Mouse (Mus musculus): Measurements from ENCODE around the gene Galnt12. TPM values are rescaled to one million over a fixed set of nuclear protein-coding genes. Genes with fewer than 3 reads are reported as not detected.

Galnt12 gene
- not detected in 2 replicates for polyA plus RNA-seq (2012)

DNA sequence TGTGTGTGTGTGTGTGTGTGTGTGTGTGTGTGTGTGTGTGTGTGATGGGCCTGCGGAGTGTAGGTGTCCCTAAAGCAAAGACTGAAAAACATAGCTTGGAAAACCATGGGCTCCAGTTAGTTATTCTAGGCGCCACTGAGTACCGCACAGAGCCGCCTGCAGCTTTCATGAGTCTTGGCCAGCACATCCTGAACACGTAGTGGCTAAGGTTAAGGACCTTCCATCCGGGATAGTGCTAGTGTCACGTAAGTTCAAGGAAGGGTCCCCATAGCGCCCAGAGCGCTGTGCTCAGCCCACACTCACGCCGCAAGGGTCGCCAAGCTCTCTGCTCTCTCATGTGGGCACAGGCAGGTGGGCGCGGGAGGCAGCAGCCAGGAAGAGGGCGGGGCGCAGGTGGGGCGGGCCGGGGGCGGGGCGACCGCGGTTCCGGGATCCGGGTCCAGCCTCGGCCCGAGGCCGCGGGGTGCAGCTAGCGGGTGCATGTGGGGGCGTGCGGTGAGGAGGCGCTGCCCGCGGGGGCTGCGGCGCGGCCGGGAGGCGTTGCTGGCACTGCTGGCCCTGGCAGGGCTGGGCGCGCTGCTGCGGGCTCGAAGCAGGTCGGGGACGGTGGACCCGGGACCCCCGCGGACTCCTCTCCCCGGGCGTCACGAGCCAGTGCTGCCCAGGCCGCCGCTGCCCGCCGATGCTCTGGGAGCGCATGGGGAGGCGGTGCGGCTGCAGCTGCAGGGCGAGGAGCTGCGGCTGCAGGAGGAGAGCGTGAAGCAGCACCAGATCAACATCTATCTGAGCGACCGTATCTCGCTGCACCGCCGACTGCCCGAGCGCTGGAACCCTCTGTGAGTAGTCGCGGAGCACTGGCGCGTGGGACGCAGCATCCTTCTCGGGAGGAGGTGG, at the start of gene Galnt12:
TSS of gene Galnt12 (plus strand) at position 417 of the 894 bp plus-strand sequence.
- TF ChIP-seq GATA1 (IDR thresholded peaks at IDR 0.05; ENCODE audit: low read length) = no peak

DNA sequence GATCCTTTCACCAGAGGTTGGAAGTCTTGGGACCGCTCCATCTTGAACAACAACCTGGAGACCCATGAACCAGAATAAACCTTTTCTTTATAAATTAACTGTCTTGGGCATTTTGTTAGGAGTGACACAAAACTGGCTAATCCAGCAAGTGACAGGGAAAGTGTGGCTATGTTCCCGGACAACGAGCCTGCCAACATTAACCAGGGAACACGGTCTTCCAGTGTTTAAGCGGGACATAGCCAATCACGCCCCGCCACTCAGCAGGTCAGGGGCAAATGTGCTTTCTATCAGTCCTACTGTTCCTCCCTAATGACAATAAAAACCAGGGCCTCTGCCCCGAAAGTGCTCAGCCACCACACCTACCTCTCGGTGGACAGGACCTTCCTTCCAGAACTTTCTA, 47.8 kb upstream of the Galnt12 start:
- TF ChIP-seq GATA1 (IDR thresholded peaks at IDR 0.05; ENCODE audit: low read length) = no peak

GRCm38 (mm10) chr4:47046974-47047373, 44.7 kb upstream of the Galnt12 start:
- TF ChIP-seq GATA1 (IDR thresholded peaks at IDR 0.05; ENCODE audit: low read length) = no peak

GRCm38 (mm10) chr4:47047765-47048164, 43.9 kb upstream of the Galnt12 start:
- TF ChIP-seq GATA1 (IDR thresholded peaks at IDR 0.05; ENCODE audit: low read length) = no peak

- TF ChIP-seq GATA1 (IDR thresholded peaks at IDR 0.05; ENCODE audit: low read length) = no peak
These were observed 42.5 kb upstream of the Galnt12 start for GRCm38 (mm10) chr4:47049216-47049615.

GRCm38 (mm10) chr4:47050167-47050566, 41.5 kb upstream of the Galnt12 start:
- no peak for TF ChIP-seq GATA1 (IDR thresholded peaks at IDR 0.05; ENCODE audit: low read length)

- TF ChIP-seq GATA1 (IDR thresholded peaks at IDR 0.05; ENCODE audit: low read length) = no peak
These were observed 40.9 kb upstream of the Galnt12 start for GRCm38 (mm10) chr4:47050642-47051381.

GRCm38 (mm10) chr4:47051905-47052304, 39.8 kb upstream of the Galnt12 start:
- no peak for TF ChIP-seq GATA1 (IDR thresholded peaks at IDR 0.05; ENCODE audit: low read length)

GRCm38 (mm10) chr4:47055570-47056080, 36.1 kb upstream of the Galnt12 start:
- TF ChIP-seq GATA1 (IDR thresholded peaks at IDR 0.05; ENCODE audit: low read length) = no peak

DNA sequence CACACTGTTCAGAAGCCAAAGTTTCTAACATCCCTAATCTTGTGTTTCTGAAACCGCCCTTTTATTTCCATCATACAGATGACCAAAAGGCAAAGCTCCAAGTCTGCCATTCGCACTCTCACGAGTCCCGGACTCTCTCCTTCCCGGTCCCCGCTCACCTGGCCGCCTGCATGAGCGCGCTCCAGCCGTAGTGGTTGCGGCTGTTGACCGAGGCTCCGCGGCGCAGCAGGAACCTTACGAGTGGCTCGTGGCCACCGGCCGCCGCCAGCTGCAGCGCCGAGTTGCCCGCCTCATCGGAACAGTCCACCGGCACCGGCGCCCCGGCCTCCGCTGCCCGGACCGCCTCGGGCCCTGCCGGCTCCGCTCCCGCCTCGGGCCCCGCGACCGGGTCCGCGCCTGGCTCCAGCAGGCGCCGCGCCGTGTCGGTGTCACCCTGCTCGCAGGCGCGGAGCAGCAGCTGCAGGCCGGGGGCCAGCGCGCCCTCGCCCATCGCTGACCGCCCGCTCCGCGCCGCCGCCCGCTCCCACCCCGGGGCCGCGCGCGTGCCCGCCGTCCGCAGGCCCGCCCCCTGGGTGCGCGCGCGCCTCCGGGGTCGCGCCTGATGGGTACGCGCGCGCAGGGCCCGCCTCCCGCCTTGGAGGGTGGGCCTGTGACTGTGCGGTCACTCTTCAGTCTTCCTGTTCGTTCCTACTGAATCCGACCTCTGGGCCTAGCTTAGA, 34.8 kb upstream of the Galnt12 start, which contains the start of gene Anks6:
TSS of gene Anks6 (minus strand) at position 637 of the 719 bp plus-strand sequence.
- no peak for TF ChIP-seq GATA1 (IDR thresholded peaks at IDR 0.05; ENCODE audit: low read length)

DNA sequence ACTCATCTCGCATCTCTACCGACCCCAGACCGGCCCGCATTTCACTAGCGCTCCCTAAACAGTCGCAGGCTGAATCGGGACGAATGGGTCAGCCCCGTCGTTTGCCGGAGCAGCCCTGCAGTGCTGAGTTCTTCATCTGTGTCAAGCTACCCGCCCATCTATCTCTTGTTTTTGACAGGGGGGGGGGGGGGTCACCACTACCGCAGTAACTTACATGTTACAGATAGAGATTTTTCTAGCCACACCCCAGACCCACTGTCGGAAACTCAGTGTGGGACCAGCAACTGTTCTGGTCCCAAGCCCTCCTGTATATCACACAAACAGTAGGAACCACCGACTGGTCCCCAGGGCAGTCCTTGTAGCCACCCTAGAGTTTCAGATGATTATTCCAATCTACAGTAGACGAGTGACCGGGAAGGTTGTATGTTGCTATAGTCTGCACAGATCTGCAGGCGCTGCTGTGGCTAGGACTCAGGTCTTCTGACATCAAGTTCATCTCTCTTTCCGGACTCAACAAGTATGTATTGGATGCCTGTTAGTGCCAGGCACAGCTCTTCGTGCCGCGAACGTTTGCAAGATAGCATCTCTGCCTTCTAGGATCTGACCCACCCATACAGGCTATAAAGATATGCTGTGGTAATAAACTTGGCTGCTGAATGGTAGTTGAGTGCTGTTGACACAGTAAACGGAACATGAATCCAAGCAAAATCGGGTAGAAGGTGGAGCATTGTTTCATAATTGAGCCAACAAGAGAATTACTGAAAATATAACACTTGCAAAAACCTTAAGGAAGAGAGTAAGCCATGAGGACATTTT, 34.0 kb upstream of the Galnt12 start:
- no peak for TF ChIP-seq GATA1 (IDR thresholded peaks at IDR 0.05; ENCODE audit: low read length)

DNA sequence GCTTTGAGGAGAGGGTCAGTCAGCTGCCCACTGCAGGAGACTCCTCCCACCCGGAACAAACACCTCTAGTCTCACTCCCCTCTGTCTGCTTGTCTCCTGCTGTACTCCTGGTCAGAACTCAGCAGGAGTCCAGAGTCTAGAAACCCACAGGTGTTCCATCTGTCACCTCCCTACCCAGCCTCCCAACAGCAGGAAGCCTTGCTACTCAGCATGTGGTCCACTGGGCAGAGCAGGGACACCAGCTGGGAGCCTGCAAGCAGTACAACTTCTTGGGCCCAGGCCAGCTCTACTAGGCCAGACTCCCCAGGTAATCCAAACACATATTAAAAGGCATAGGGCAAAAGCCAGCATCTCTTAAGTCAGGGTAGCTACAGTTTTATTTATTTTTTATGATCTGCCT, 30.8 kb upstream of the Galnt12 start:
- TF ChIP-seq GATA1 (IDR thresholded peaks at IDR 0.05; ENCODE audit: low read length) = no peak

- no peak for TF ChIP-seq GATA1 (IDR thresholded peaks at IDR 0.05; ENCODE audit: low read length)
These were observed 16.7 kb upstream of the Galnt12 start for GRCm38 (mm10) chr4:47075054-47075453.

DNA sequence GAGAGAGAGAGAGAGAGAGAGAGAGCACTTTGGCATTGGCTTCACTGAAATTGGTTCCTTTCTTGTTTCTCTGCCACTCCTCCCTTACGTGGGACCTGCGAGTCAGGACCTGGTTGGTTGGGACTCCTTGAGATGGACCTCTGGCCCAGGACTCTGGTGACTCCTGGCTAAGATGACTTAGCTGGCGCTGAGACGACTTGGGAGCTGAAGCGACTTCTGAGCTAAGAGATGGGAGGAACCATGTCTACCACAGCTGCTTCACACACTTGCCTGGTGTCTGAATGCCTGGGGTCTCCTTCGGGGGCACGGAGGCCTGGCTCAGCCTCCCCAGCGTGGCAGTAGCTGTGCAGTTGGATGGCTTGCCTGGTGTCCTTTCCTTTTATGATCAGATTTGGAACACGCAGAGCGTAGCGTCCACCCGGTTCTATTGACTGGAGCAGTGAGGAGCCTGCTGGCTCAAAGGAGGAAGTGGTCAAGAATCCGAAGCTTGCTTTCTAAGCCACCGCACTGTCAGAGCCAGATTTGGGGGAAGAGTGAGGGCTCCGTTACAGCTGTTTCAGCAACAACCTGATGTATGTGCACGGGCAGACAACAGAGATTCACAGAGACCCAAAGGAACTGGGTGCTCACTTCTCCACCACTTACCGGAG, 11.6 kb upstream of the Galnt12 start:
- TF ChIP-seq GATA1 (IDR thresholded peaks at IDR 0.05; ENCODE audit: low read length) = no peak

Measured in G1E-ER4 (cell line).